Mouse (Mus musculus) CD8-positive naive resting alpha-beta T cell, adult 2 months (primary cell): Measurements from ENCODE around the gene Relb.

Source experiments
- DNase-seq, 2 experiments: peaks; one replicate each; pipeline ENCODE4 v3.0.0; 2022; ENCODE audit warnings: low read depth in 2 of 2, low spot score in 2 of 2

Relb gene

GRCm38 (mm10) chr7:19586269-19586668 is 43.0 kb downstream of the Relb start:
- DNase-seq: no peak

- no peak for DNase-seq
Observed at GRCm38 (mm10) chr7:19580634-19581033, 48.6 kb downstream of the Relb start.

GRCm38 (mm10) chr7:19579751-19580150 is 49.5 kb downstream of the Relb start:
- no peak for DNase-seq

GRCm38 (mm10) chr7:19578436-19578835 is 50.8 kb downstream of the Relb start:
- no peak for DNase-seq

- DNase-seq: no peak
Observed at GRCm38 (mm10) chr7:19577877-19578414, 51.3 kb downstream of the Relb start.

GRCm38 (mm10) chr7:19577141-19577852 is 51.9 kb downstream of the Relb start, which contains the start of the genes Zfp296 and Gemin7:
TSS of gene Zfp296 (plus strand) at chr7:19577287.
TSS of gene Gemin7 (minus strand) at chr7:19577595.
- DNase-seq: peak; percentile 24 to 28

- no peak for DNase-seq
Observed at GRCm38 (mm10) chr7:19575559-19575958, 53.7 kb downstream of the Relb start.

- no peak for DNase-seq
Observed at GRCm38 (mm10) chr7:19573776-19574140, 55.5 kb downstream of the Relb start.

GRCm38 (mm10) chr7:19572926-19573775 is 56.1 kb downstream of the Relb start:
- peak; percentile 76 to 77 for DNase-seq

- no peak for DNase-seq
Observed at GRCm38 (mm10) chr7:19569647-19570046, 59.6 kb downstream of the Relb start.

GRCm38 (mm10) chr7:19567426-19567825 is 61.8 kb downstream of the Relb start:
- DNase-seq: no peak

- no peak for DNase-seq
Observed at GRCm38 (mm10) chr7:19565803-19566202, 63.4 kb downstream of the Relb start.

GRCm38 (mm10) chr7:19564455-19564854 is 64.8 kb downstream of the Relb start:
- DNase-seq: no peak

- no peak for DNase-seq
Observed at GRCm38 (mm10) chr7:19563884-19564283, 65.4 kb downstream of the Relb start.

GRCm38 (mm10) chr7:19562643-19563410 is 66.4 kb downstream of the Relb start, which contains the start of gene Ppp1r37:
TSS of gene Ppp1r37 (minus strand) at chr7:19563076.
- no peak for DNase-seq

- peak; percentile 87 to 88 for DNase-seq
Observed at GRCm38 (mm10) chr7:19561765-19562642, 67.2 kb downstream of the Relb start.

GRCm38 (mm10) chr7:19561431-19561764 is 67.8 kb downstream of the Relb start:
- peak in 1 of 2 experiments; percentile 18 for DNase-seq

- DNase-seq: no peak
Observed at GRCm38 (mm10) chr7:19560491-19561260, 68.6 kb downstream of the Relb start.

- peak in 1 of 2 experiments; percentile 26 for DNase-seq
Observed at GRCm38 (mm10) chr7:19558965-19559364, 70.3 kb downstream of the Relb start.
